Mouse (Mus musculus) adrenal gland, postnatal 25 days (tissue): ENCODE measurements at regions not wholly inside any gene's neighbourhood (a gene's known extent, or its start where the extent isn't known, plus 50 kb on each side); places are given as distances from the start of the nearest gene placed in this dataset.

Experiments
- DNase-seq: peaks from one replicate; pipeline ENCODE4 v3.0.0; 2021; ENCODE audit warnings: mixed read lengths

DNA sequence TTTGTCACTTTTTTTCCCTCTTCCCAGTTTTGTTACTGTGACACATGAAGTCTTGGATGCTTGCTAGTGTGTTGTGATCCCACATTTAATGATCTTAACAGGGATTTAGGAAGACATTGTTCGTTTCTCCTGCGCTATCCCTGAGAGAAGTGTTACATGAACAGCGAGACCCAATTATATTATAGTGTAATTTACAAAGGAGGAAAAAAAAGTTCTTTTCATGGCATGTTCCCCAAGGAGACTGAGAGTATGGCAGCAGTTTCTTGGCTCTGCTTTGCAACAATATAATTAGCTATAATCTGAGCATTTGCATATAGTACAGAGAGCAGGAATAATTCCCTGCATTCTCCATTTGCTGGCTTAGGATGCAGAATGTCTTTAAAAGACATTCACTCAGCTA, 168.6 kb downstream of the Insc start:
- DNase-seq, result no peak

DNA sequence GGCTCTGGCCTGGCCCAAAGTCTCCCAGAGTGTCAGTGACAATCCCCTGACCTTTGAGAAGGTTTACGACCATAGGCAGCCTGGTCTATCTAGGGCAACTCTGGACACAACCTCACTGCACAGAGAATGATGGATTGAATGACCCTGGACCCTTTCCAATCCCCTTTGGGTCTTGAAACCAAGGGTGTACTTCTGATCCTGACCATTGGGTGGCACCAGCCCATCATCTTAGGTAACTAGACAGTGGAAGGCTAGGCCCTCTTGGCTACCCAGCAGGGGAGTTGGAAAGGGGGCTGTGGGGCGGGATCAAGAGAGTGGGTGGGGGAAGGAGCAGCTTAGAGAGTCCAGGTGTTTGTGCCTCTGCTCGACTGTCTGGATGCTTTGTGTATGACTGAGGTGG, 178.7 kb downstream of the Insc start:
- DNase-seq, result peak; percentile 60

DNA sequence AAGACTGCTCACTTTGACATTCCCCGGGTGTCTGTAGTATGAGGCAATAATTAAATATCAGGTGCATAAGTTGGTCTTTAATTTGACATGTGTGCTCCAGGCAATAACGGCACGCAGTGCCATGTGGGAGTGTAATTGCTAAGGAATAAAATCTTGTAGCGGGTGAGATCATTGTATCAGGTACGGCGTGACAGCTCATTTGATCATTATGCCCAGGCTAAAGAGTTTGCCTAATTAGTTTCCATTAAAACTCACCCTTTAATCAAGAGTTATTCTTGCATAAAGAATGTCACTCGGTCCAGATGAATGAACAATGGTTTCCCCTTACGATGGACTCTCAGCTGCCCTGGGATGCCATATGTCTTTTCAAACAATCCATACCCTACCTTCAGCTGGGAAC, 190.4 kb downstream of the Insc start:
- DNase-seq, result no peak

DNA sequence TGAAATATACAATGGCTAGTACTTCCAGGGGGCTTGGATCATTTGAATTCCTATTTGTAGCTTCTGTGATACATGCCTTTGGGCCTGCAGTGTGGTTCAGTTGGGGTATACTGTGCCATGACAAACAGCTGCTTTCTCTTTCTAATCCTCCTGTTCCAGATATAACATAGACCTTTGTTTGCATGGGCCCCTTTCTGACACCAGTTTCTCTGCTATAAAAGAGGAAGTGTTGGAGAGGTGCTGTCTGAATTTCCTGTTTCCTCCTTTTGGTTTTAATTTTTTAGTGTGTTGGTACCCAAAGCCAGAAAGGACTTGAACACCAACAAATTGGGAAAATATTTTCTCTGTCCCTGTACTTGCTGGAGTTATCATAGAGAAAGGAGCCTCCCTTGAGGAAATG, 207.3 kb downstream of the Insc start:
- DNase-seq, result no peak

DNA sequence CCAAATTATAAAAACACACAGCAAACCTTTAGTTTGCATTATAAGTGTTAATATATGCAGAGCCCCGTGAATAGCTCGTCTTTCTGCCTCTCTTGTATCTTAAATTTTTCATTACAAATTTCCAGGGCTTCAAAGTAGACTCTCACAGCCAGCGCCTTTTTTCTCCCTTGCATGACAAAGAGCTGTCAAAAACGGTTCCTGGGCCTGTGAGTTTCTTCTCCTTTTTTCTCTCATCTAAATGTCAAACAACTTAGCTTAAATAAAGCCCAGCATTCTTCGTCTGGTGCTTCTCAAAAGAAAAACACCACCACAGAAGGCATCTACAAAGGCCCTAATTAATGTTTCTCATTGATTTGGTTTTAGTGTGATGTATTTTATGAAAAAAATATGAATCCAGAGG, 219.7 kb downstream of the Insc start:
- no peak for DNase-seq

DNA sequence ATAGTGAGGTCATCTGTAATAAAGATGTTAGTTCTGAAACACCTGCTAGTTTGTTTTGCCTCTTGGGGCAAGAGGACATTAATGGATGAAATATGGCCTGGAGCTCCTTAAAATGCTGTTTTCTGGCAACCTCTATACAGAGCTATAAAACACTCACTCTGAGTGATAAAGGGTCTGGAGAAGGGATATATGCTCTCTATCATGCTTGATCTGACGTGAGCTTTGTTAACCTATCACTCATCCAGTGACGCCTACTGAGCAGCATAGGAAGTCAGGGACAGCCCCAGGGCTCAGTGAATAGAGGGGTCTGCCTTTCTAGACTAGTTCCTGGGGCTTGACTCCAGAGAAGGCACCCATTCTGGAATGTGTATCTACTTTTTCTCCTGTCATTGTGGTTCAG, 222.4 kb downstream of the Insc start:
- DNase-seq, result no peak

DNA sequence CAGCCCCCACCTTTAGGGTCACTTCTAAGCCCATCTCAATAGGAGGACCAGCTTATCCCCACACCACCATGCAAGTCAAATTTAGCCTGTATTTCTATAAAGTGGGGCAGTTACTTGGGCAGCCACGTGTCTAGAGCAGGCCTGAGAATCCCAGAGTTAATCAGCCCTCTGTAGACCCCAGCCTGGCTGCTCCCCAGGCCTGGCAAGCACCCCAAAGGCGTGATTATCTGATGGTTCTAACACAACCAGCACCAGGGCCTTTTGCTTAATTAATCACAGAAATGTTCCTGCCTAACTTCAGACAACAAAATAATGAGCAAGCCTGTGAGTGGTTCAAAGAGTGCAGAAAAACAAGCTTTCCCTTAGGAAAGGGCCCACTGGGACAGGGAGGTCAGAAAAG, 243.0 kb downstream of the Insc start:
- no peak for DNase-seq

DNA sequence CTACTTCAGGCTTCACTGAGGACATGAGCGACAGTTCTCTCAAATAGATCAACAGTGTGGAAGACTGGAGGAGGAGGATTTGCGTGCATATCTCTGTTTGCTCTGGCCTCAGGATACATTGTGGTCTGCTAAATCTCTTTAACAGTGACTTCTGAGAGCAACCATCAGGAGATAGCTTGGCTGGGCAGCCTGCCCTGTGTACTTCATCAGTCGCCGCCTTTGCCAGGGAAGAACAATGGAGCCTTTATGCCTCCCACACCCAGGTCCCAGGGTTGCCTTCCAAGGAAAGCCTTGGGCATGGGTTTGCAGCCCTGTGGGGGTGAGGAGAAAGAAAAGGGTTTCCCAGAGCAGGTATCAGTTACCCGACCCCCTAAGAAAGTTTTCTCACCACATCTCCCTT, 247.8 kb downstream of the Insc start:
- no peak for DNase-seq

DNA sequence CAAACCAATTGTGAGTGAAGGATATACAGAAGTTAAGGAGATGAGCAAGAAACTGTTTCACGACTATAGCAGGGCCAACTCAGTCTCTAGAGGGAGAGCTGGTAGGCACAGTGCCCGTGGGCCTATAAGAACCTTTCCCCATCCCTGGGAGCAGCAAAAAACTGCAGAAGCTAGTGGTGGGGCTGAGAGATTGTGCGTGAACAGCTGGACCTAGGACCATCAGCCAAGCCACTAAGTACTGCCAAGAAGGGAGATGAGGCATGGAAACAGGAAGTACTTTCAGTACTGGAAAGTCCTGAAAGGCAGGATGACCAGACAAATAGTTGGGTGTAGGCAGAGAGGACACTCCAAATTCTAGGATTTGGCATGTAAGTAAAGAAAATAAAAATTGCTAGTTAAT, 248.9 kb downstream of the Insc start:
- DNase-seq, result no peak

DNA sequence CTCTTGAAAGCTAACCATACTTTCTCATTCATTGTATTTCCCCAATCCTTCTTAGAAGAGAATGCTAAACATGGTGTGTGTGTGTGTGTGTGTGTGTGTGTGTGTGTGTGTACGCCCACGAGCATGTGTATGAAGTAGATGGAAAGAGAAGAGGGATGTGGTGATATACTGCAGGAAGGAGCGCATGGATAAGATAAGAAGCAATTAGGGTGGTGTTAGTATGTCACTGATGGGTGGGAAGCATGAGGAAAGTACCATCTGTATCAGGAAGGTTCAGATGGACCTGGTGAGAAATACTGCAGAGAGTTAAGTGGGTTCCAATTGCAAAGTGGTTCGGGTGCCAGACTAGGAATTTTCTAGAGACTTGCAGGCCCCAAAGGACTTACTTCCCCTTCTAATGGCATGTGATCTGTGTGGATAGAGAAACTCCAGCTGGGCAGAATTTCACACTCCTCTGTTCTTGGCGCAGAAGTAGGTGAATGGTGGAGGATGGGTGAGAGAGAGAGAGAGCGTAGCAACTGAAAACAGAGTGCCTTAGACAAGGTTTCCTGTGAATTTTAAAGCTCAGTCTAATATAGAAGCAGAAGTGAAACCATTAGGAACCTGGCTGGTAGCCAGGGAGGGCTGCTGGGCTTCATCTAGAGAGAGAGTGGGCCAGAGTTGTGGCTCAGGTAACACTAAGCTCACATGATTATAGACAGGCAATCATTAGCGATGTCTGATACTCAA, 257.5 kb downstream of the Insc start:
- no peak for DNase-seq

DNA sequence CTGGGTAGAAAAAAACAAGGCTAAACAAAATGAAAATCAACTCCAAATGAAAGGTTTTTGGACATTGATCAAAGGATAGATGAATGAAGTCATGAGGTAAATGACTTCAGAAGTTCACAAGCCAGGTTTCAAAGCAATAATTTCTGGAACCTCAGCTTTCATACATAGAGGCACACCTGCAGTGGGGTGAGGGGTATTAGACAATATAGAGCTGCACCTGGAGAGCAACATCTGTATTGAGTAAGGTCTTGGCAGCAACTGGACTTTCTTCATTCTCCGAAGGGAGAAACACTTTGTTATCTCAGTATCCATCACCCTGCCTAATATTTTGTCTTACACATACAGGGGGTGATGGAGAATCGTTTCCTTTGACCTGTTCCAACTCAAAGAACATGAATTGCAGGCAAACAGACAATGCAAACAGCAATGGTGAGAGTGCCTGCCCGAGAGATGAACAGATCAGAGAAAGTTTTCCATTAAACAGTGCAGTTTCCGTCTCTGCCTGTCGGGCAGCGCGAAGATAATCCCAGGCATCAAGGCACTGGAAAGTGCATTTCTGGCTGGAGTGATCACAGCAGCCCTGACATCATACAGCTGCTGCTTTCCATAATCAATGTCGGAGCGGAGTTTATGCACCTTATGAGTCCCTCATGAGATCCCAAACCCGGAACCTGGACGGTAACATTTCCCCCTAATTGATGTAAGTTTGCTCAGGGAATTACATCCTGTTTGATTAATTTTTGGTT, 270.9 kb downstream of the Insc start:
- no peak for DNase-seq

DNA sequence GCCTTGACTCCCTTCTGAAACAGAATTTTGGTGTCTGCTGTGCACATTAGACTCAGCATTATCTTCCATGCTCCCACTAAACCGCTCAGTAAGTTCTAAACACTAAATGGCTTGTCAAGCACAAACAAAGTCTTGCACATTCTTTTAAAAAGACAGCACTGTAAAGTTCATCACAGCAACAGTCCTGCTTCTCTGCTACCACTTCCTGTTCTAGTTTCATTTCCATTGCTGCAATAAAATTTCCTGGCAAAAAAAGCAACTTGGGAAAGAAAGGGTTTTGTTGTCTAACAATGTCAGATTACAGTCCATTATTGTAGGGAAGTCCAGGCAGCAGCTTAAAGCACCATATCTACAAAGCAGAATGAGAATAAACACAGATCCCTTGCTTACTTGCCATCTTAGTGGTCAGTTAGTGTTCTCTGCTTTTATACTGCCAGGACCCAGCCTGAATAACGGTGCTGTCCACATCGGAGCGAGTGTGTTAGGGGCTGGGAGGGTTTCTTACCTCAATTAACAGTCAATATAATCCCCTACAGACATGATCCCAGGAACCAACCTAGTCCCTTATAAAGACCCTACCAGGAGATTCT, 276.0 kb downstream of the Insc start:
- no peak for DNase-seq

DNA sequence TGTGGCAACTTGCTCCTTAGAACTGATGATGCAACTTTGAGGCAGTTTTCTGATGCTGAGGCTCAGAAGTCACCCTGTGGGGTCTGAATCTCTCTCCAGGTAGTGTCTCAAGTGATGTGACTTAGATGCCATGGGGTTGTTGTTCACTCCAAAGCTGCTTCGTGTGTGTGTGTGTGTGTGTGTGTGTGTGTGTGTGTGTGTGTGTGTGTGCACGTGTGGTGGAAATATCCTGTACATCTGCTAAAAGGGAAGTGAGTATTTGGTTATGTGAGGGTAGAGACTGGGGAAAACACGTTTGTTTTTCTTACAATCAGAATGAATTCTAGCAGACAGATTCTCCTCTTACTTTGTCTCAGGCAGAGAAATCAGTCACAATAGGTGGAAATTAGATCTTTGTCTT, 276.5 kb downstream of the Insc start:
- DNase-seq, result no peak

DNA sequence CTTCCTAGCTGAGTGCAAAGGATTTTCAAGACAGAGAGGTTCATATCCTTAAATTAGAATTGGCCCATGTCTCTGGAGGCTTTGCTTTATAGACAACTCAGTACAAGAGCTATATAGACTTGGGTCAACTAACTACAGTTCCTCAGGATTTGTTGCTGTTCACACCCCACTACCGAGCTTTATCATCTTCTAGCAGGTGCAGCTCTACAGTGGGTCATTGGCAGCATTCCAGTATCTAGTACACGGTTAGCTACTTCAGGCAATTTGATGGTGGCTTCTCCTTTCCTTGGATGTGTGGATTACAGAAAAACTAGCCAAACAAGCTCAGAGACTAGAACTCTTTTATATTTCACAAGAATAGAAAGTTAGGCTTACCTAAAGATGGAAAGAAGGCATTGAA, 282.3 kb downstream of the Insc start:
- DNase-seq, result no peak

DNA sequence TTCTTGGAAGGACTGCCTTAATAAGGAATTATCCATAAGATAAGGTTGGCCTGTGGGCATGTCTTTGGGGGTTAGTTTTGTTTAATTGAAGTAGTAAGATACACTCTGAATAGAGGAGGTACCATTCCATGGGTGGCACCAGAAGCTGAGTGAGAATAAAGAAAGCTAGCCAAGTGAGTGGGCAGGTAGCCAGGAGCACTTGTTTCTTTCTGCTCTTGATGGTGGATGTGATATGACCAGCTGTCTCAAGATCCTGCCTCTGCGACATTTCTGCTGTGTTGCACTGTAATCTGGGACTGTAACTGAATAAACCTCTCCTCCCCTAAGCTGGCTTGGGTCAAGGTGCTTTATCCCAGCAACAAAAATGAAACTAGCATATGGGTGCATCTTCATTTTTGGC, 284.2 kb downstream of the Insc start:
- DNase-seq, result no peak

DNA sequence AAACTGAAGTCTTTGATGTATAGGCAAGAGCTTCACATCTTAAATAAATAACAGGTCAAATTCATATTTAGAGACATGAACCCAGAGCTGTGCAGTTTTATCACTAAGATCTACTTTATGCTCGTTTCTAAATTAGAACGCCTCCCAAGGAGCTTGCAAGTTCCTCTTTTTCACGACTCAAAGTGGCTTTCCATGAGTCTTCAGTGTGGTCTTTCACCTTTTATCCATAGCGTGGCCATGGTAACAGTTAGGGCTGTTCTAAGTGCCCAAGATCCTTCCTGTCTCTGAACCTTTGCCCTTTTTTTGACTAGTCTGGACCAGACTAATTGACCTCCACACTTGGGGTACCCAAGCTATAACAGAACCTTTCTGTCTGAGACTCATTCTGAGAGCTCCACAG, 290.5 kb downstream of the Insc start:
- DNase-seq, result no peak

DNA sequence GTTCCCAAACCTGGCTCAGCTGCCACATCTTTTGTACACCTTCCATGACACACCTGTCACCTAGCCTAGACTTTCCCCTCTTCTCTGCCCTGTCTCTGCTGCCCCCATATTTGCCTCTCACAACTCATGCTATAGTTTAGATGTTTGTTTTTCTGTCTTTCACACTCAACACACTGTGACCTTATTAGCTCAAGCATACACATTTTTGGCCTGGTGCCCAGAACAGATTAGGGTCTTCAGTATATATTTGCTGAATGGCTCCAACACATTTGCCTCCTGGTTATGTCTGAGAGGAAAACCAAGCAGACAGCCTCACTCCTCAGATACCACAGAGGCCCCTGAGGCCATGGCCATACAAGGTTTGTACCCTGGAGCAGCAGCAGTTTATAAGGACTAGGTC, 312.0 kb downstream of the Insc start:
- DNase-seq, result no peak

DNA sequence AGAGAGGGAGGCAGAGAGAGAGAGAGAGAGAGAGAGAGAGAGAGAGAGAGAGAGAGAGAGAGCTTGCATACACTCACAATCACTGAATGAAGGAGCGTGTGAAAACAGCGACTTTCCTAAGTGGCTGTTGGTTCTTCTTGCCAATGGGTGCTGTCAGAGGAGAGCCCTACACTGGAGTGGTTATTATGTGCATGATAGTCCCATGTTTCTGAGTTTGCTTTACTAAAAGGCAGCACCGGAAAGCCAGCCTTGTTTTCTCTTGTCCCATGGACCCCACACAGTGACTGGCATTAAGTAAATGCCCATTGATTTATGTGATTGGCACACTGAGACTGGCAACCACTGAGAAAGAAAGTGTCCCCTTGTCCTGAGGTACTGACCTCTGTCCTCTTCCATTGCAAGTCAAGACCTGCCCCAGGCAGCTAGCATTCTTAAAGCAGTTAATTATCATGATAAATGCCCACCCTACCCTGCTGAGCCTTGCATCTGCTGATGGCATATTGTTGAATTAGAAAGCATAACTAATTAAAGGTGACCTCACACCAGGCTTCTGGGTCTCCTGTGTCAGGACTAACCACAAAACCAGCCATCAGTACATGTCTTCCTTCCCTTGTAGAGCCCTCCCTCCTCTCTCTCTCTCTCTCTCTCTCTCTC, 313.6 kb downstream of the Insc start:
- DNase-seq, result no peak

DNA sequence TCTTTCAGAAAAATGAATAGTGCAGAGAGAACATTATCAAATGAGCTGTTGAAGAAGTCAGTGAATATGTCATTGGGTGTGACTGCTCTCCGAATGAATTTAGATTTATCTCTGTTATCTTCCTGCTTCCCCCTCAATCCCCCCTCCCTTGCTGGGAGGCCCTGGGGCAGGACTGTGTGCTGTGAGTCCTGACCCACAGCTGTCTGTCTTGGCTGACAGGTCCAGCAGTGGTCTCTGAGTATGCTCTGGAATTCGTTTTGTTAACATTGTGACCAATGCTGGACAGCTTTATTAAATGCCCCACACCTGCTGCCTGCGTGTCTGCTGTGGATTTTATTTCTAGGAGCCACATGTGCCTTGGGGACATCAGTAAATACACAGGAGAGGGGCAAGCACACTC, 314.2 kb downstream of the Insc start:
- no peak for DNase-seq

DNA sequence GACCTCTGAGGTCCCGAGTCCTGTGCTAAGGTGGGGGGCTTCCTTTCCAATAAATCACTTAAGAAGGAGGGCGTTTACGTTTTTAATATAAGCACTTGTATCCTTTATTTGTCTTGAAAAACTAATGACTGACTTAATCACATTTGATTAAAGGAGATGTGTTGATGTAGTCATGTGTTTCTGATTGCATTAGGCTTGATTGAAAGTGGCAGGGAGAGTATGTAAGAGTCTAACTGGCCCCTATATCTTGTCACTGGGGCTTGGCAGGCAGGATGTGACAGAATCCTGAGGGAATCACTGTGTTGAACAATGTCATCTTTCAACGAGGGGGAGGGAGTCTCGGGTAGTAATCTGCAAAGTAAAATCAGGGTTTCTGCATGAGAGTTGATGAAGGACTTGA, 316.7 kb downstream of the Insc start:
- DNase-seq, result no peak

DNA sequence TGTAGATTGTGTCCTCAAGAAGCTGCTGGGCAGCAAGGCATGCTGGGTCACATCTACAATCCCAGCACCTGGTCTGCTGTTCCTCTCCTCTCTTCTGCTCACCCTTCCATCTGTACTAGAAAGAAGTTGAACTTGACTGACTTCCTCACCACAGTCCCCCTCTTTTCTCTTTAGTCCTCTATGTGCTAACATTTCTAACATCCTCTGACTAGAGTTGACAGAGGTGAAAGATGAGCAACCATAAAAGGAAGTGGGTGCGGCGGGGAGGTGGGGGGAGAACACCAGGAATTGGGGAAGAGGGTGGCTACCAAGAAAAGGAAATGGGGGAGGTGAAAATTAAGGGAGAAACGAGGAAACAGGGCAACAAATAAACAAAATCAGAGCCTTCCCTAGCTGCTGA, 319.3 kb downstream of the Insc start:
- DNase-seq, result no peak

DNA sequence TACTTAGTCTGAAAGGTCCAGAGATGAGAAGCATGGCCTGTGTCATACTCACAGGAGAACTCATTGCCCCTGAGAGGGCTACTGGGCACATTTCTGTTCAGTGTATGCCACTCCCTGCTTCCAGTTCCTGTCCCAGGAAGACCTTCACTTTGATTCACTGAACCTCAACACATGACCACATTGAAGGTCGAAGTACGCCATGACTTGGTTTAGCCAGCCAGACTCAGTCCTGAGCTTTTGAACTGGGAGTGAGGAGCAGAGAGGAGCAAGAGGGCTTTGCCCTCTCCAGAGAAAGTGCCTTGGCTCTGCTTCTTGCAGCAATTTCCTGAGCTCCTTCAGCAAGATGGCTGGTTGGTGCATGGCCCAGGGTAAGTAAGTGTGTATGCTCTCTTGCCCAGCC, 324.1 kb downstream of the Insc start:
- no peak for DNase-seq

DNA sequence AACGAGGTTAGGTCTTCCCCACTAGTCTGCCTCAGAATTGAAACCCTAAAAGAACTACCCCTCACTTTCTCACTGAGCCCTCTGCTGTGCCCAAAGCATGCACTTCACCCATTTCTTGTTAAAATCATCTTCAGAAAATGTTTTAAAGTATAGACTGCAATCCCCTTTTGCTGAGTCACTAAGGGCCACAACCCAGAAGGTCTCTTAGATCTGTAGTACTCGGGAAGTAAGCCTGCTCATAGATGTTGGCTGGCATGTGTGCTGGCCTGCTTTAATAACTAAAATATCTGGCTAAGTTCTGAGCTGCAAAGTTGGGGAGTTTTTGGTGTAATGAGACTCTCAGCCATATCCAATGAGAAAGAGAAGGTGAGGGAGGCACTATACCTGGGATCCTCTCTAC, 329.9 kb downstream of the Insc start:
- no peak for DNase-seq
